Mouse (Mus musculus) lung, adult 2 months (tissue): Measurements from ENCODE around the gene Tram2.

Experiments
- CTCF ChIP-seq: fragments of 200-500 bp; IDR thresholded peaks from 2 replicates; pipeline ENCODE4 v1.5.1; 2011; ENCODE audit warnings: mild to moderate bottlenecking, low read length, control low read depth; ENCODE audit not compliant: insufficient read depth
- POLR2A ChIP-seq: fragments of 200-500 bp; IDR thresholded peaks from 2 replicates; pipeline ENCODE4 v1.6.1; 2011; ENCODE audit warnings: low read depth, mild to moderate bottlenecking, control low read depth, low read length, borderline replicate concordance; ENCODE audit errors: extremely low read depth

- no peak for TF ChIP-seq CTCF
- no peak for TF ChIP-seq POLR2A
Observed at GRCm38 (mm10) chr1:21014463-21014862, 64.6 kb downstream of the Tram2 start.
